Mouse (Mus musculus): Measurements from ENCODE around the gene Cd19.
"Not testable (repeated sequence)": the region's sequence is repeated elsewhere in the genome, so short reads cannot be mapped to it uniquely, and the experiment has no call there.

The Cd19 gene

GRCm38 (mm10) chr7:126435801-126436200 is 21.1 kb upstream of the Cd19 start:
- no peak for DNase-seq (ENCODE audit: low read depth, low spot score)

DNA sequence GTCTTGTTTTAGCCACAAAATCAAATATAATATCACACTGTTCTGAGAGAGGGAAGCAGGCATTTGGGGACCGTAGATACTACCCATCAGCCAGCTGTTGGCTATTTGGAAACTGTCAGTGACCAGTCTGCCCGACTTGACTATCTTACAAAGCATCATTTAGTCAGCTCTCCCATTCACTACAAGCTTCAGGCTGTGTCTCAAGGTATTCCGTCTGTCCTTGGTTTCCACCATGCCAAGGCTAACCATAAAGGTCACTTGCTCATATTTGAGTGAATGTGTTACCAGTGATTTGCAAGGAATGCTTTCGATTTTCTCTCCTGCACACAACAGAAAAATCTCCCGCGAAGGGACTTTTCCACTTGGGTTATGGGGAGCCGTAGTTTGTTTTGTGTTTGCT is 20.0 kb upstream of the Cd19 start:
- DNase-seq (ENCODE audit: low read depth, low spot score) = no peak

GRCm38 (mm10) chr7:126430167-126430566 is 15.5 kb upstream of the Cd19 start:
- DNase-seq (ENCODE audit: low read depth, low spot score) = no peak

DNA sequence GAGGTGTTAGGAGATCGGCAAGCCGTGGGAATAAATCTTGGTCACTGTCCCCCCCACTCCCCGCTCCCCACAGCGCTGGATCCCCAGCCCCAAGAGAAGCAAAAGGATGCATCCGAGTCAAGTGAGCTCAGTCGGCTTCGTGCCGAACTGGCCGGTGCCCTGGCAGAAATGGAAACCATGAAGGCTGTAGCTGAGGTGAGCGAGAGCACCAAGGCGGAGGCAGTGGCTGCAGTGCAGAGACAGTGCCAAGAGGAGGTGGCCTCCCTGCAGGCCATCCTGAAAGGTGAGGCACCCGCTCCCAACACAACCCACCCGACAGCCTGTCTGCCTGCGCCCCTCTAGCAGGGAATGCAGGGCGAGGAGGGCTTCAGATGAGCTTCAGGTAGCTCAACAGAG is 14.8 kb upstream of the Cd19 start:
- DNase-seq (ENCODE audit: low read depth, low spot score) = no peak

- DNase-seq (ENCODE audit: low read depth, low spot score) = peak; percentile 89
Observed at GRCm38 (mm10) chr7:126428631-126429502, 14.2 kb upstream of the Cd19 start, which contains the start of gene Rabep2. TSS of gene Rabep2 (plus strand) at chr7:126428759.

DNA sequence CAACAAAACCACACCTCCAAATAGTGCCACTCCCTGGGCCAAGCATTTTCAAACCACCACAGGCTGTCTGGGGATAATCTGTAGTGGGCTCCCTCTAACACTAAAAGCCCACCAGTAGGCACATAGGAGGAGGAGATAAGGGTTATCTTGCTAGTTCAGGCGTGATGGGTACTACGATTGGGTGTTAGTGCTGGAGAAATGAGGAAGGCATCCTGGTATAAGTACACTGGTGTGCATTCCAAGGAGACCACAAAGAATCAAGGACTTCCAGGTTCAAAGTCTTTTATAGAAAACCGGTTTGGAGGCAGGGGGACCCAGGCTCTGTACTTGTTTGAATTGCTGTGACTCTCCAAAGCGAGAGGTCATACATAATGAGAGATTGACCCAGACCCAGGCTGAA is 13.5 kb upstream of the Cd19 start:
- no peak for DNase-seq (ENCODE audit: low read depth, low spot score)

DNA sequence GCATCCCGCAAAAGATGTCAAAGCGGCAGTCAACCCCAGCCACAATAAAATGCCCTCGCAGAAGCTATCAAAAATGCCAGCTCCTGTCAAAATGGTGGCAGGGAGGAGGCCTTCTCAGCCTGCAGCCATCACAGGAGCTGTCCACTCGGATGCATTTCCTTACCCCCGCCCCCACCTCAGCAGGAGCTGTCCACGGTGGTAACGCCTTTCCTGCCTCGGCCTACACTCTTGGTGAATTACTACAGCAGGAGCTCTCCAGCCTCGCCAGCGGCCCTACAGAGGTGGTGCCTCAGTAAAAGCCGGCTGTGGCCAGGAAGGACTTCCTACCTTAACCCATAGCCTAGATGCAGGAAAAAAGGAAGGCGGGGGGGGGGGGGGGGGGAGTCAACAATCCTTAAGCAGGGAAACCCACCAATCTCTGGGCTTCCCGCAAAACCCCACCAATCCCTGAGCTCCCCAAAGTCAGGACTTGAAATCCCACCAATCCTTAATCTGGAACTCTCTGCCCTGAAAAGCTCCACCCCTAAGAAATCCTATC is 12.7 kb upstream of the Cd19 start:
- DNase-seq (ENCODE audit: low read depth, low spot score) = no peak

GRCm38 (mm10) chr7:126424161-126424560 is 9.5 kb upstream of the Cd19 start:
- no peak for DNase-seq (ENCODE audit: low read depth, low spot score)

DNA sequence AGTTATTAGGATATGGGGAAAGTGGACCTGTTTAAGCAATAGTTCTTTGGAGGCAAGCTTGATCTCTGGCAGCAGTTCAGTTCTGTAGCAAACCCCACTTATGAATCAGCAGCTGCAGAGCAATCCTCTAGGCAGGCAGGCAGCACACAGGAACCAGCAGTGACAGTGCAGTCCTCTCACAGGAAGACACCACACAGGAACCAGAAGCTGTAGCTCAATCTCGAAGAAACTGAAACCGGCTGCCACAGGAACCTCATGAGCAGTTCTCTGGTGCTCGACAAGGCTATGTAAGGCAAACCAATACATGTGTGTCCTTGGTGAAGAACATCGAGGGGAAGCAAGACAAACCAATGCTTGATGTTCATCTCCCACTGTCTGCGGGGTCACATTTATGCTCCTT is 7.1 kb upstream of the Cd19 start:
- no peak for DNase-seq (ENCODE audit: low read depth, low spot score)

GRCm38 (mm10) chr7:126418496-126418895 is 3.8 kb upstream of the Cd19 start:
- no peak for DNase-seq (ENCODE audit: low read depth, low spot score)

GRCm38 (mm10) chr7:126417606-126418005 is 2.9 kb upstream of the Cd19 start:
- DNase-seq (ENCODE audit: low read depth, low spot score) = no peak

GRCm38 (mm10) chr7:126417045-126417444 is 2.4 kb upstream of the Cd19 start:
- DNase-seq (ENCODE audit: low read depth, low spot score) = no peak

GRCm38 (mm10) chr7:126416615-126417014 is 1.9 kb upstream of the Cd19 start:
- no peak for DNase-seq (ENCODE audit: low read depth, low spot score)

- DNase-seq (ENCODE audit: low read depth, low spot score) = no peak
Observed at GRCm38 (mm10) chr7:126411061-126411460, 3.6 kb downstream of the Cd19 start.

GRCm38 (mm10) chr7:126408686-126409085 is 6.0 kb downstream of the Cd19 start:
- DNase-seq (ENCODE audit: low read depth, low spot score) = no peak

DNA sequence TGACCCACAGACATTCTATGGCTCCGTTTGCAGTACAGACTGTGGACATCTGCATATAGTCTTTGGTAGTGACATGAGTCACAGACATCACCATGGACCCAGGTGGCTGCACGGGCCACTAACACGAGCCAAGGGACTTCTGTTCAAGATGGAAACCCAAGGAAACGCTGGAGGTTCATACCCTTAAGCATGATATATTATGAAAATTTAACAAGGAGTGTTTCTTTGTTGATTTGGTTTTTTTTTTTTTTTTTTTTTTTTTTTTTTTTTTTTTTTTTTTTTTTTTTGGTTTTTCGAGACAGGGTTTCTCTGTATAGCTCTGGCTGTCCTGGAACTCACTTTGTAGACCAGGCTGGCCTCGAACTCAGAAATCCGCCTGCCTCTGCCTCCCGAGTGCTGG is 12.2 kb downstream of the Cd19 start:
- not testable (repeated sequence) for DNase-seq (ENCODE audit: low read depth, low spot score)

DNA sequence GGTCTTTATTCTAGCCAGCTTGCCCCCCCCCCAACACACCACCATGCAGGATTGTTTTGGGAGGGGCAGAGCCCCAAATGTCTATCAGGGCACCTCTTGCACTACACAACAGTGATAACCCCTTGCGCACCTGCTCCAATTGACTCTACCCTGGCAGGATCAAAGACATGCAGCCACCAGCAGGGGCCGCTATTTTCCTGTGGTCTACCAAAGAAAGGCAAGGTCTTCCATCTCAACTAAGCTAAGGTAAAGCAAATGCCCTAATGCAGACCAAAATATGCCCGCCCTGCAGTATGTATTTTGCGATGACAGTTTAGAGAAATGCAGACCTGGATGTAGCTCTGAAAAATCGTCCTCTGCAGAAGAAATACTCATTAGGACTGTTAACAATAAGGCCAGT is 15.1 kb downstream of the Cd19 start:
- DNase-seq (ENCODE audit: low read depth, low spot score) = peak; percentile 42

DNA sequence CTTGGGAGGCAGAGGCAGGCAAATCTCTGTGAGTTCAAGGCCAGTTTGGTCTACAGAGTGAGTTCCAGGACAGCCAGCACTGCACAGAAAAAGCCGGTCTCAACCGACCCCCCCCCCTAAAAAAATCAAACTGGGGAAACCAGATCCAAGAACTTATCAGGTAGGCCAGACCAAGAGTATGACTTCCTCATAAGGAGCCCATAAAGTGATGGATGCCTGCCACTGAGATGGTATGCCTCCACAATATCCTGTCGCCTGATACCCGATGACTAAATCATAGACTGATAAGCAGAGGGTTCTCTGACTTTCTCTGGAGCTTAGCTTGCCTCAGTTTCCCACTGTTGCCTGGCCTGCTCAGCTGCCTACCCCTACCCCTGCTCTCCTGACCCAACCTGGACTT is 16.9 kb downstream of the Cd19 start:
- DNase-seq (ENCODE audit: low read depth, low spot score) = no peak

- no peak for DNase-seq (ENCODE audit: low read depth, low spot score)
Observed at GRCm38 (mm10) chr7:126397221-126397620, 17.5 kb downstream of the Cd19 start.

- peak; percentile 98 for DNase-seq (ENCODE audit: low read depth, low spot score)
Observed at GRCm38 (mm10) chr7:126396298-126397119, 18.2 kb downstream of the Cd19 start, which contains the start of gene Nfatc2ip. TSS of gene Nfatc2ip (minus strand) at chr7:126396737.

GRCm38 (mm10) chr7:126392086-126392884 is 22.4 kb downstream of the Cd19 start:
- DNase-seq (ENCODE audit: low read depth, low spot score) = not testable (repeated sequence)
